Comparison of ENCODE assay signal across 30 mouse cellular contexts in genomic region chr3:109029661-109030060, GRCm38 (mm10). TPM values are rescaled to one million over a fixed set of nuclear protein-coding genes. Genes with fewer than 3 reads are reported as not detected.
DNase-seq lines count a peak whose midpoint lies in the region; ATAC-seq lines count a peak whose summit lies in the region.
"Had no signal": no experiment of that assay in that cellular context is flagged by ENCODE, and none has a peak within 500 bp of the region (broad histone marks: within the 10 kb centered on the region; RNA-seq: fewer than 3 reads in every experiment).

No protein-coding gene starts in this region.

- H3K4me2 ChIP-seq in kidney, embryonic 14.5 days (replicated peaks; ENCODE audit: low read depth, low read length), result no peak overlapping the region
- H3K4me2 ChIP-seq: heart, embryonic 11.5 days; intestine, embryonic 15.5 days; liver, embryonic 11.5 days; midbrain, embryonic 11.5 days; neural tube, embryonic 15.5 days had no signal

- no peak overlapping the region for H3K4me3 ChIP-seq in kidney, embryonic 14.5 days (ENCODE audit: low read length)
- H3K4me3 ChIP-seq: embryonic facial prominence, embryonic 10.5 days; forebrain, embryonic 10.5 days; intestine, embryonic 15.5 days; neural tube, embryonic 15.5 days had no signal

- H3K4me1 ChIP-seq in kidney, embryonic 14.5 days (ENCODE audit: control insufficient read depth, insufficient read depth, low read length), result 0 out of 2 replicates have a peak, but pooled peaks cover 4% of the 10 kb centered on the region

- 56% methylated on average over 5 of the region's 5 CpGs for WGBS in kidney, embryonic 14.5 days

- H3K36me3 ChIP-seq in kidney, embryonic 14.5 days (ENCODE audit: control insufficient read depth, insufficient read depth, low read length), result no peaks in the 10 kb centered on the region
- H3K36me3 ChIP-seq: embryonic facial prominence, embryonic 10.5 days; forebrain, embryonic 10.5 days; intestine, embryonic 15.5 days; neural tube, embryonic 15.5 days had no signal

- no peaks in the 10 kb centered on the region for H3K27me3 ChIP-seq in kidney, embryonic 14.5 days (ENCODE audit: control insufficient read depth, insufficient read depth, low read length)
- H3K27me3 ChIP-seq: intestine, embryonic 15.5 days; neural tube, embryonic 15.5 days; Patski had no signal

- no peak for ATAC-seq in kidney, embryonic 14.5 days (ENCODE audit: low FRiP score, low TSS enrichment)
- ATAC-seq: forebrain, embryonic 16.5 days; hindbrain, embryonic 16.5 days; intestine, embryonic 15.5 days; liver, postnatal 0 days; lung, postnatal 0 days; Patski had no signal

- DNase-seq in cerebellum, postnatal 14 days, result peak; percentile 13 to 23
- no peak for DNase-seq in cerebellum, postnatal 4 days (ENCODE audit: low spot score in 2 of 2)
- peak; percentile 26 for DNase-seq in kidney, adult 9 months
- DNase-seq in 3T3-L1 (ENCODE audit: low read depth, low spot score), result peak; percentile 64
- DNase-seq in fibroblast of lung, adult 2 months (ENCODE audit: low read depth), result peak; percentile 75
- no peak for DNase-seq in right cerebral cortex, postnatal 4 days
- DNase-seq: adrenal gland, adult 2 months; cerebellum, adult 8-10 months; heart, adult 11 months; liver, postnatal 0 days; right cerebral cortex, adult 18-20 months; thymus, adult 18-20 months; thymus, postnatal 4 days had no signal

- H3K27ac ChIP-seq in kidney, embryonic 14.5 days (ENCODE audit: low read depth, low read length), result no peak overlapping the region
- H3K27ac ChIP-seq: embryonic facial prominence, embryonic 10.5 days; forebrain, embryonic 10.5 days; intestine, embryonic 15.5 days; neural tube, embryonic 15.5 days had no signal

- no peak overlapping the region for H3K9ac ChIP-seq in kidney, embryonic 14.5 days (ENCODE audit: low read depth, low read length)
- H3K9ac ChIP-seq: intestine, embryonic 15.5 days; liver, postnatal 0 days; neural tube, embryonic 15.5 days had no signal

- H3K9me3 ChIP-seq in kidney, embryonic 14.5 days (ENCODE audit: control insufficient read depth, low read length), result no peaks in the 10 kb centered on the region
- H3K9me3 ChIP-seq: intestine, embryonic 15.5 days; neural tube, embryonic 15.5 days had no signal

RNA-seq across cellular contexts. Expression of gene Fam102b, which starts 2.3 kb away (rescaled TPM):
- polyA plus RNA-seq in kidney, embryonic 14.5 days (2014; fragmentation: Nextera tagmentation; extraction: Ambion mirVana), result 6.1 and 6.3 TPM in 2 replicates

RNA-seq across cellular contexts. Expression of gene Slc25a54, which starts 50.6 kb away (rescaled TPM):
- not detected in 2 replicates for polyA plus RNA-seq in kidney, embryonic 14.5 days (2014; fragmentation: Nextera tagmentation; extraction: Ambion mirVana)
- polyA plus RNA-seq: adrenal gland, adult 2 months; cortical plate, adult 2 months; embryonic facial prominence, embryonic 10.5 days; forebrain, embryonic 10.5 days; forebrain, embryonic 16.5 days; heart, embryonic 11.5 days; heart, postnatal 0 days; hindbrain, embryonic 16.5 days; intestine, embryonic 15.5 days; limb, embryonic 11.5 days; liver, embryonic 11.5 days; liver, postnatal 0 days; lung, postnatal 0 days; midbrain, embryonic 11.5 days; neural tube, embryonic 15.5 days; Patski; small intestine, adult 2 months; stomach, embryonic 16.5 days had no signal

Comparison
In these comparisons a context has a peak if more than half of its experiments do, and no peak if none do; other contexts are left out.
1. DNase-seq: peak in cerebellum, postnatal 14 days (2 of 2), kidney, adult 9 months (single experiment), 3T3-L1 (single experiment) and fibroblast of lung, adult 2 months (single experiment); none in cerebellum, postnatal 4 days (0 of 2) and right cerebral cortex, postnatal 4 days (single experiment).